Mouse (Mus musculus) liver, postnatal 0 days (tissue): Measurements from ENCODE around the gene Olfr538. TPM values are rescaled to one million over a fixed set of nuclear protein-coding genes. Genes with fewer than 3 reads are reported as not detected.
"Not testable (repeated sequence)": the region's sequence is repeated elsewhere in the genome, so short reads cannot be mapped to it uniquely, and the experiment has no call there.

Experiments
- ATAC-seq: fragments of 200-750 bp; cut with Nextera tagmentation; 2 replicates; pipeline ENCODE4 v1.8.0; 2017; ENCODE audit warnings: mild to moderate bottlenecking, moderate library complexity
- DNase-seq: peaks from one replicate; pipeline ENCODE4 v3.0.0-alpha.2; 2016
- H3K27ac ChIP-seq: fragments of 300-500 bp; sonication (generic); 2 replicates; pipeline ENCODE4 v1.5.1; 2014; ENCODE audit warnings: antibody characterized with exemption, moderate library complexity, mild to moderate bottlenecking, low read depth
- H3K27me3 ChIP-seq: fragments of 300-500 bp; sonication (generic); 2 replicates; pipeline ENCODE4 v1.6.1; 2014; ENCODE audit warnings: low read length, control low read depth, mixed read lengths; ENCODE audit not compliant: insufficient read depth
- H3K36me3 ChIP-seq: fragments of 300-500 bp; sonication (generic); replicated peaks from 2 replicates; pipeline ENCODE4 v1.6.1; 2014; ENCODE audit warnings: mild to moderate bottlenecking, control low read depth, low read length, moderate library complexity, mixed read lengths; ENCODE audit not compliant: insufficient read depth
- H3K4me1 ChIP-seq: fragments of 300-500 bp; sonication (generic); 2 replicates; pipeline ENCODE4 v1.6.1; 2014; ENCODE audit warnings: antibody characterized with exemption, mild to moderate bottlenecking, control low read depth; ENCODE audit not compliant: insufficient read depth
- H3K4me2 ChIP-seq: fragments of 300-500 bp; sonication (generic); 2 replicates; pipeline ENCODE4 v1.6.1; 2014; ENCODE audit warnings: low read depth, mild to moderate bottlenecking, low read length, moderate library complexity, mixed read lengths
- H3K4me3 ChIP-seq: fragments of 300-500 bp; sonication (generic); 2 replicates; pipeline ENCODE4 v1.5.1; 2014; ENCODE audit warnings: low read depth, low read length
- H3K9ac ChIP-seq: fragments of 300-500 bp; sonication (generic); replicated peaks from 2 replicates; pipeline ENCODE4 v1.6.1; 2014; ENCODE audit warnings: mild to moderate bottlenecking, moderate library complexity
- H3K9me3 ChIP-seq: fragments of 300-500 bp; sonication (generic); 2 replicates; pipeline ENCODE4 v1.6.1; 2016; ENCODE audit warnings: mild to moderate bottlenecking, control low read depth, low read length, mixed read lengths
- CTCF ChIP-seq: sonication (generic); IDR thresholded peaks from 2 replicates; pipeline ENCODE4 v1.5.1; 2016; ENCODE audit warnings: antibody characterized with exemption, low read depth
- EP300 ChIP-seq: IDR thresholded peaks from 2 replicates; pipeline ENCODE4 v1.6.1; 2016; ENCODE audit warnings: antibody characterized with exemption, low read depth, mild to moderate bottlenecking
- WGBS: fragments of 180-500 bp; shearing (Covaris S2); extraction: QIAGEN DNeasy Blood & Tissue Kit; methylation state at CpG from one replicate; pipeline ENCODE4 v1.1.7; 2014; ENCODE audit not compliant: insufficient replicate concordance; 5-methylcytosine and 5-hydroxymethylcytosine counted together
- polyA plus RNA-seq: library from polyadenylated mRNA; unstranded; fragments of >200 nt; fragmentation: Nextera tagmentation; extraction: Ambion mirVana; gene quantifications from 2 replicates; pipeline ENCODE4 v1.2.1, GENCODE M21; 2015

Olfr538 gene
- not detected in 2 replicates for polyA plus RNA-seq

- ATAC-seq, result no peak
These were observed at the start of gene Olfr538 for GRCm38 (mm10) chr7:140567586-140567985. Gene Olfr538, plus strand, starts transcription at chr7:140567886.

DNA sequence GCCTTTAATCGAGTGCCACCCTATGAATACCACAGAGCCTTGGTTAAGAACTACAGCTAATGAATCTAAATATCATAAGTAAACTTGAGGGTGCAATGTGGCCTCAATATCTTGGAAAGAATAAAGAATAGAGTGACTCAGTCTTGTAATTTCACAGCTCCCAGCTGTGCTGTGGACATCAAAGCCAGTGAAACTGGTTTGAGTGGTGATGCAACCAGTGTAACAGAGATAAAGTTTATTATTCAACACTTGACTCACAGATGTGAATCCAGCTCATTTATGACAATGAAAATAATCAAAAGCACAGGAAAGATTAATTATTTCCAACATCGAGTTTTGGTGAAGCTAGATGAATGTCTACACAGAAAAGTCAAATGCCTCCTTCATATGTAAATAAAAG, 27.9 kb upstream of the Olfr538 start:
- ATAC-seq (no peak), DNase-seq (no peak)
- H3K4me3 ChIP-seq, result no peak overlapping the region
- no peaks in the 10 kb centered on the region for H3K27me3 ChIP-seq
- no peaks in the 10 kb centered on the region for H3K4me1 ChIP-seq
- no peaks in the 10 kb centered on the region for H3K36me3 ChIP-seq
- no peak overlapping the region for H3K4me2 ChIP-seq
- WGBS, result 65% methylated on average over 2 of the region's 2 CpGs
- no peaks in the 10 kb centered on the region for H3K9me3 ChIP-seq
- H3K27ac ChIP-seq, result no peak overlapping the region
- TF ChIP-seq CTCF (no peak), EP300 (no peak)
- H3K9ac ChIP-seq, result no peak overlapping the region

More at GRCm38 (mm10) chr7:140567586-140567985, at the start of gene Olfr538:
- Histone ChIP-seq H3K9ac (no peak within 1 kb of the TSS), H3K4me1 (no peaks in the 10 kb centered on the region), H3K27ac (no peak within 1 kb of the TSS), H3K27me3 (no peaks in the 10 kb centered on the region), H3K9me3 (no peaks in the 10 kb centered on the region), H3K4me2 (no peak within 1 kb of the TSS), H3K4me3 (no peak within 1 kb of the TSS), H3K36me3 (no peaks in the 10 kb centered on the region)
- no peak for DNase-seq
- WGBS, result 54% methylated on average over 3 of the region's 3 CpGs
- TF ChIP-seq EP300 (no peak), CTCF (no peak)

DNA sequence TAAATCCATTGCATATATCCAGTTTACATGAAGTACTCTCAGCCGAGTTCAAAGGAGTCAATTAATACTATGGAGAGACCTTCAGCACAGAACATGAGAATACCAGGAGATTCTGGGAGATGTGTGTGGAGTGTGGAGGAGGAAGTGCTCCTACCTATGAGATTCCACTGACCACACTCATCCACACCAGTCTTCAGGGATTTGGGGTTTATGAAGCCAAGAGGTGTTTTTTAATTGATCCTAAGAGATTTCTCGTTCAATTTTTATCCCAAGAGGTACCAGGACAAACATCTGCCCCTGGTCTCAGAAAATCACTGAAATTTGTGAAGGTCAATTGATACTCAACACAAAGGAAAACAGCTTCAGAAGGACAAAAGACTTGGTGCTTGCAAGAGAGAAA, 33.3 kb downstream of the Olfr538 start, which contains the start of gene Olfr46:
Olfr46 (plus strand) TSS at position 301 of the 400 bp plus-strand sequence.
- H3K4me3 ChIP-seq, H3K9ac ChIP-seq, H3K27ac ChIP-seq, H3K4me1 ChIP-seq, H3K4me2 ChIP-seq, DNase-seq, H3K36me3 ChIP-seq, H3K27me3 ChIP-seq, ATAC-seq, H3K9me3 ChIP-seq: not testable (repeated sequence)
- WGBS, result 72% methylated on average over 2 of the region's 2 CpGs

Other genes starting within 250 kb of the Olfr538 start
- gene Olfr525, start 247.0 kb upstream of the Olfr538 start, polyA plus RNA-seq, result not detected in 2 replicates
- not detected in 2 replicates for gene Olfr527, start 233.9 kb upstream of the Olfr538 start, polyA plus RNA-seq
- gene Olfr60, start 206.2 kb upstream of the Olfr538 start, polyA plus RNA-seq, result not detected in 2 replicates
- not detected in 2 replicates for gene Olfr530, start 191.6 kb upstream of the Olfr538 start, polyA plus RNA-seq
- not detected in 2 replicates for gene Olfr531, start 165.0 kb upstream of the Olfr538 start, polyA plus RNA-seq
- not detected in 2 replicates for gene Olfr532, start 146.2 kb upstream of the Olfr538 start, polyA plus RNA-seq
- not detected in 2 replicates for gene Olfr533, start 104.5 kb upstream of the Olfr538 start, polyA plus RNA-seq
- gene Olfr535, start 83.7 kb upstream of the Olfr538 start, polyA plus RNA-seq, result not detected in 2 replicates
- gene Olfr536, start 60.5 kb upstream of the Olfr538 start, polyA plus RNA-seq, result not detected in 2 replicates
- not detected in 2 replicates for gene Olfr46, start 33.4 kb downstream of the Olfr538 start, polyA plus RNA-seq
- not detected in 2 replicates for gene Olfr61, start 61.1 kb downstream of the Olfr538 start, polyA plus RNA-seq
- not detected in 2 replicates for gene Olfr53, start 78.6 kb downstream of the Olfr538 start, polyA plus RNA-seq
- gene Olfr539, start 92.0 kb downstream of the Olfr538 start, polyA plus RNA-seq, result not detected in 2 replicates
- not detected in 2 replicates for gene Olfr45, start 114.1 kb downstream of the Olfr538 start, polyA plus RNA-seq
- gene Olfr541, start 129.4 kb downstream of the Olfr538 start, polyA plus RNA-seq, result not detected in 2 replicates
- gene Cyp2e1, start 195.9 kb downstream of the Olfr538 start, polyA plus RNA-seq, result 556 and 629 TPM in 2 replicates
- not detected in 2 replicates for gene Syce1, start 220.0 kb downstream of the Olfr538 start, polyA plus RNA-seq